Mouse (Mus musculus) heart, adult 2 months (tissue): ENCODE data around the gene Wdr83os.

Source experiments
- CTCF ChIP-seq: fragments of 200-600 bp; IDR thresholded peaks from 2 replicates; pipeline ENCODE4 v1.8.1; 2022; ENCODE audit warnings: antibody characterized with exemption, mild to moderate bottlenecking, moderate library complexity
- POLR2A ChIP-seq: fragments of 200-500 bp; IDR thresholded peaks from 2 replicates; pipeline ENCODE4 v1.6.1; 2011; ENCODE audit warnings: mild to moderate bottlenecking, low read depth, low read length, control low read depth; ENCODE audit not compliant: insufficient read depth

GRCm38 (mm10) chr8:85091526-85092090, 11.1 kb downstream of the Wdr83os start:
- no peak for TF ChIP-seq POLR2A
- TF ChIP-seq CTCF = no peak
